Mouse (Mus musculus) heart, adult 18-20 months (tissue): Measurements from ENCODE around the gene Proz. TPM values are rescaled to one million over a fixed set of nuclear protein-coding genes. Genes with fewer than 3 reads are reported as not detected.

Experiments
- DNase-seq, 2 experiments: peaks; one replicate each; pipeline ENCODE4 v3.0.0; 2021 to 2022; ENCODE audit warnings: mixed read lengths in 1 of 2
- total RNA-seq, 2 experiments: library from RNA; stranded (reverse); gene quantifications; 2 replicates each; pipeline ENCODE4 v1.2.3; 2021

Gene Proz
- total RNA-seq, 2 experiments from 2014 or later, result not detected

GRCm38 (mm10) chr8:13107990-13108638 is 47.4 kb downstream of the Proz start:
- DNase-seq, result no peak

GRCm38 (mm10) chr8:13108967-13109366 is 48.3 kb downstream of the Proz start:
- peak in 1 of 2 experiments; percentile 19 for DNase-seq

GRCm38 (mm10) chr8:13109416-13109960 is 48.8 kb downstream of the Proz start:
- no peak for DNase-seq

GRCm38 (mm10) chr8:13111917-13112316 is 51.2 kb downstream of the Proz start:
- peak in 1 of 2 experiments; percentile 10 for DNase-seq

- DNase-seq, result no peak
These were observed 52.5 kb downstream of the Proz start for GRCm38 (mm10) chr8:13113232-13113631.

GRCm38 (mm10) chr8:13117096-13117495 is 56.4 kb downstream of the Proz start:
- no peak for DNase-seq

GRCm38 (mm10) chr8:13118516-13118915 is 57.8 kb downstream of the Proz start:
- DNase-seq, result no peak

- no peak for DNase-seq
These were observed 60.4 kb downstream of the Proz start for GRCm38 (mm10) chr8:13120882-13121665.

GRCm38 (mm10) chr8:13122887-13123421 is 62.2 kb downstream of the Proz start:
- DNase-seq, result no peak

- DNase-seq, result no peak
These were observed 64.2 kb downstream of the Proz start for GRCm38 (mm10) chr8:13124897-13125296.

Other genes starting within 250 kb of the Proz start
- 10 to 100 TPM; 75.1 to 93.4 TPM for gene Mcf2l, start 187.1 kb upstream of the Proz start, total RNA-seq
- gene F7, start 34.9 kb upstream of the Proz start, total RNA-seq, result under 1 TPM; 0.15 to 0.26 TPM
- gene F10, start 23.6 kb upstream of the Proz start, total RNA-seq, result under 1 TPM; 0.27 to 0.44 TPM
- 10 to 100 TPM; 10.4 to 10.6 TPM for gene Pcid2, start 44.5 kb downstream of the Proz start, total RNA-seq
- gene Cul4a, start 44.7 kb downstream of the Proz start, total RNA-seq, result 10 to 100 TPM; 80.1 to 85.0 TPM
- 100 to 1,000 TPM; 405 to 445 TPM for gene Lamp1, start 98.2 kb downstream of the Proz start, total RNA-seq
- gene Grtp1, start 139.7 kb downstream of the Proz start, total RNA-seq, result 1 to 10 TPM; 4.9 to 5.1 TPM
- 100 to 1,000 TPM; 577 to 637 TPM for gene Adprhl1, start 193.2 kb downstream of the Proz start, total RNA-seq
- 10 to 100 TPM; 64.4 to 68.7 TPM for gene Dcun1d2, start 227.2 kb downstream of the Proz start, total RNA-seq
- gene Tmco3, start 227.3 kb downstream of the Proz start, total RNA-seq, result 10 to 100 TPM; 27.4 to 28.2 TPM